Mouse (Mus musculus): ENCODE results near the gene Bend7. TPM values are rescaled to one million over a fixed set of nuclear protein-coding genes. Genes with fewer than 3 reads are reported as not detected.

Gene Bend7
- 5.1 and 5.4 TPM in 2 replicates for polyA plus RNA-seq (2012; rRNA removed)

- DNase-seq (ENCODE audit: extremely low spot score in 1 of 2, low spot score in 1 of 2), result no peak
These were observed at the start of gene Bend7 for GRCm38 (mm10) chr2:4717769-4718661. TSS of gene Bend7 (plus strand) at chr2:4717831.

- DNase-seq (ENCODE audit: extremely low spot score in 1 of 2, low spot score in 1 of 2), result no peak
These were observed 49.0 kb upstream of the Bend7 start for GRCm38 (mm10) chr2:4668626-4669025.

DNA sequence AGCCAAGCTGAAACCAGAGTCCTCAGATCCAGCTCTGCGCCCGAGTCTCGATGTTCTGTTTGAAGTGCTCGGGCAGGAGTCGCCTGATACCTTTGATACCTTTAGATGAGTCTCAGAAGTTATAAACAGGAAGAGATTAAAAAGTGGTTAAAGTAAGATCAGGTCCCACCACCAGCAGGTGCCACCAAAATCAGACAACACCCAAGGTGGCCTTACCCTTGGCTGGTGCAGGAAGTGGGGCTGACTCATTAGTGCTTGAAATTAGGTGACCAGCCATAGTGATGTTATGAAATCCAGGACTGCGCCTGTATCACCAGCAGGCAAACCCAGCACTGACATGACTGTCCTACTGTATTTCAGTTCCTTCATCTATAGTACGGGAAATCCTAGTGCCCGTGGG is 47.9 kb upstream of the Bend7 start:
- no peak for DNase-seq (ENCODE audit: extremely low spot score in 1 of 2, low spot score in 1 of 2)

GRCm38 (mm10) chr2:4671636-4672035 is 46.0 kb upstream of the Bend7 start:
- DNase-seq (ENCODE audit: extremely low spot score in 1 of 2, low spot score in 1 of 2), result no peak

DNA sequence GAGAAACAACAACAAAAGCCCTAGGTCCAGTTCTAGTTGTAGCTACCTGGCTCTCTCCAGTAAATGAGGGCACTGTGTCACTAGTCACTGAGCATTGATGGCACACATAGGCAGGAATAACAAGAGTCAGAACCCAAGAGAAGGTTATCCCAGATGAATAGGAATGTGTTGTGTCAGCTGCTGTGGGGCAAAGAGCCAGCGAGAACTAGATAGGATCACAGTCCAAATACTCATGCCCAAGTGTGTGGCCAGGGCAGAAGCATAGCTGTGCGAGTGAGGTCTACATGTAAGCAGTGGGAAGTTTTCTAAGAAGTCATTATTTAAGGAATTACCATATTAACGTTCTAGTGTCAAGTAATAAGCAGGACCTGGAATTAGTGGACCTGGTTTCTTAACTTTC is 37.7 kb upstream of the Bend7 start:
- DNase-seq (ENCODE audit: extremely low spot score in 1 of 2, low spot score in 1 of 2), result no peak

DNA sequence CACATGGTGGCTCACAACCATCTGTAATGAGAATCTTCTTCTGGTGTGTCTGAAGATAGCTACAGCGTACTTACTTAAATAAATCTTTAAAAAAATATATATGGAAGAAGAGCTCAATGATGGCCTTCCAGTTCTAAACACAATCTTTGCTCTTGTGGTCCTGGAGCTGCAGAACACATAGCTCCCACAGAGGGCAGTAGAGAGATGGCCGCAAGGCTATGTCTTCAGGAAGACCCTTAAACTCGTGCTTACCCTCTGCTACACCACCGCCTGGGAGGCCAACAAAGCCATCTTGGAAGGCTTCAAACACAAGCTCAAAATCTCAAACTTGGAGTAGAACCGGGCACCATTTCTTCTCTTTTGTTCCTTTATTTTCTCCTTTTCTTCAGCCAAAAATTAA is 6.4 kb upstream of the Bend7 start:
- DNase-seq (ENCODE audit: extremely low spot score in 1 of 2, low spot score in 1 of 2), result no peak

DNA sequence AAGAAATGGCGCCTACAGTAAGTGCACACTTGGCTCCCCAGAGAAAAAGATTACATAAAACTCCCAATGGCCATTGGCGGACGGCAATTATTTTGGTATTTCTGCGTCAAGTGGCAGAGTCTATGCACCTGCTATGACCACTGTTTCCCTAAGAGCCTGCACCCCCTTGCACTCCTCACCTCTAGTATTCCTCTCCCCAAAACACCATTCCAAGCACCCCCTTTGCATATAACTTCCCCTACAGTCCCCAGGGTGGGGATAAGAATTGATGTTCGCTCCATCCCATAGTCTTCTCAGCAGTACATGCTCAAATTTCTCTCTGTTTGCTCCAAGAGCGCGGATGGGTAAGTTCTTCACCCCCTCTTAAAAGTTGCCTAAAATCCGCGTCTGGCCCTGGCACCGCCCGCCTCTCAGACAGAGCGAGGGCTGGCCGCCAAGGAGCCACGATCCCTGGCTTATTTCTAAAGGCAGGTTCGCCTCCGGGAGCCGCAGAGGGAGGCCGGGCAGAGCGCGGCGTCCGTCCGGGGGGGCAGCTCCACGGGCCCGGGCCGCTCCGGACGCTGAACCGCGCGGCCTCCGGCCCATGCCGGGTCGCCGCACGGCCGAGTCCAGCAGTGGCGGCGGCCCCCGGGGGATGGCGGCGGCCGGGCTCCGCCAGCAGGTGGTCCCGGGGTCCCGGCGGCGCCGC is 406 bp upstream of the Bend7 start:
- no peak for DNase-seq (ENCODE audit: extremely low spot score in 1 of 2, low spot score in 1 of 2)

- DNase-seq (ENCODE audit: extremely low spot score in 1 of 2, low spot score in 1 of 2), result no peak
These were observed 5.5 kb downstream of the Bend7 start for GRCm38 (mm10) chr2:4723088-4723487.

GRCm38 (mm10) chr2:4730161-4730560 is 12.5 kb downstream of the Bend7 start:
- DNase-seq (ENCODE audit: extremely low spot score in 1 of 2, low spot score in 1 of 2), result no peak

GRCm38 (mm10) chr2:4733971-4734370 is 16.3 kb downstream of the Bend7 start:
- DNase-seq (ENCODE audit: extremely low spot score in 1 of 2, low spot score in 1 of 2), result no peak

GRCm38 (mm10) chr2:4736095-4736797 is 18.6 kb downstream of the Bend7 start:
- no peak for DNase-seq (ENCODE audit: extremely low spot score in 1 of 2, low spot score in 1 of 2)

DNA sequence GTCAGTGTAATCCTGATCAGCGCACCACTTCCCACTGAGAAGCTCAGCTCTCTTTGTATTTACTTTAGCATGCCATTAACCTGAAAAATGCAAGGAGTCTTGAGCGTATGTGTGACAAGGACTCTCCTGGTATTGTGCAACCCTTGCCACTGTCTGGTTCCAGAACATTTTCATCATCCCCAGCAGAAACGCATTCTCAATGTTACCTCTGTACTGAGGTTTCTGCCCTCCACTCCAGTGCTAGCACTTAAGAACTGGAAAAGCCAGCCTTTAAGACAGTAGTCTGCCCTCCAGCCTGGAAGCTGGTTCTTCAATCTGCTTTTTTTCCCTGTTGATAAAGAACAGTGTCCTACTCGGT is 19.1 kb downstream of the Bend7 start:
- DNase-seq (ENCODE audit: extremely low spot score in 1 of 2, low spot score in 1 of 2), result no peak

DNA sequence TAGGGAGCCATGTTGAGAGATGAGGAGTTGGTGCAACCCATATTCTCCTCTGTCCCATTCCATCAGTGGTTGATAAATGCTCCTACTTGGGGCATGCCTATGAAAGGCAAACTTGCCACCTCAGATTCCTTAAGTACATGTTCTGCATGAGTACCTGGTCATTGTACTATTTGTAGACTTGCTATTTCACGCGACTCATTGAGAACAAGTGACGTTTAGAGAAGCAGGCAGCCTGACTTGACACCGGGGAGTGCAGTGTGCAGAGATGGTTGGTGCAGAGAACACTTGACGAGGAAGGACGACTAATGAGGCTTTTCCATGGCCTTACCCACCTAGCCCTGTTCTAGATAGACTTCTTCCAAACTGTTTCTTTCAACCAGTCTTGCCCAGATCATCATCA is 34.3 kb downstream of the Bend7 start:
- no peak for DNase-seq (ENCODE audit: extremely low spot score in 1 of 2, low spot score in 1 of 2)

DNA sequence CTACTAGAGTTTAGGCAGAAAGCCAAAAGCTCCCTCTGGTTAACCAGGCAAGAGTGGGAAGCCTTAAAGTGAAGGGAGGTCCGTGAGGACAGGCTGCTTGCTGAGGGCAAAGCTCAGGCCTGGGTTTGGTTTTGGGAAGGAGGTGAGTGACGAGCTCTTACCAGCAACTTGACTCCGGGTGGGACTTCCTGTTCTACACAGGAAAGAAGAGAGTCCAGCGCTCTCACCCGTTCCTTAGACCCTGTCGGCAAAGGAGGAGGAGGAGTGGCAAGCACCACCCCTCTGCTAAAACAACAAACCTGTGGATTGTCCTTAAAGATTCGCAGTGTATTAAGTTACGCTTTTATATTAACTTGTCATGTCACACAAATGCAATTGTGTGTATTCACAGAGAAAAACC is 38.1 kb downstream of the Bend7 start:
- DNase-seq (ENCODE audit: extremely low spot score in 1 of 2, low spot score in 1 of 2), result no peak

DNA sequence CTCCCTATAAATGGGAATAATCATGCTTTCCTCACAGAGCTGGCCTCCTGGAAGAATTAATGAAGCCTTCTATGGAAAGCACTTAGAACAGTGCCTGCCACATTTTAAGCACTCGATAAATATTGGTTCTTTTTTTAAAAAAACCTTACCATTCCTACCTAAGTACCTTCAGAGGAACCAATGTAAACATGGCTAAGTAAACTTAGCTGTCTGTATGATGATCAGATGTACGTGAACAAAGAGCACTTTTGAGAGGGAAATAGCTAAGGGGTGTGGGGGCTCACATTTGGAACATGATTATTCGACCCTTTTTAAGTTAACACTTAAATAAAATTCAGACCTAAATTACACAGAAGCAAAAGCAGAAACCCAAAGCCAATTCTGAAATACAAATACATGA is 39.6 kb downstream of the Bend7 start:
- DNase-seq (ENCODE audit: extremely low spot score in 1 of 2, low spot score in 1 of 2), result no peak

DNA sequence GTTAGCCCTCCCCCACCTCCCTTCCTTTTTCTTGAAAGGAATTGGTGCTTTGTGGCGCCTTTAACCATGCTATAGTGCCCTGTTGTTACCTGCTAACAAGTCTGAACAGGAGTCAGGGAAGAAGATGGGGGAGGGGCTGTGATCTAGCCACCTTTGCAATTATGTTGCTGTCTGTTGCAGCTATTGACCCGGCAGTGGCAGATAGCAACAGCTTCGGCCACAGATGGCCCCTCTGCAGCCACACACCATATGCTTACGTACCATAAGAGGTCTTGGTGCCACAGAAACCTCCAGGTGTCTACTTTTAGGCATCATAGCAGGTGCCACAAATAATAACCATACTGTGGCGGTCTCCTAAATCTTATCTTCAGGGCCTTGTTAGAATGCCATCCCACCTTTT is 43.1 kb downstream of the Bend7 start:
- no peak for DNase-seq (ENCODE audit: extremely low spot score in 1 of 2, low spot score in 1 of 2)

- DNase-seq (ENCODE audit: extremely low spot score in 1 of 2, low spot score in 1 of 2), result no peak
These were observed 44.3 kb downstream of the Bend7 start for GRCm38 (mm10) chr2:4761906-4762305.

DNA sequence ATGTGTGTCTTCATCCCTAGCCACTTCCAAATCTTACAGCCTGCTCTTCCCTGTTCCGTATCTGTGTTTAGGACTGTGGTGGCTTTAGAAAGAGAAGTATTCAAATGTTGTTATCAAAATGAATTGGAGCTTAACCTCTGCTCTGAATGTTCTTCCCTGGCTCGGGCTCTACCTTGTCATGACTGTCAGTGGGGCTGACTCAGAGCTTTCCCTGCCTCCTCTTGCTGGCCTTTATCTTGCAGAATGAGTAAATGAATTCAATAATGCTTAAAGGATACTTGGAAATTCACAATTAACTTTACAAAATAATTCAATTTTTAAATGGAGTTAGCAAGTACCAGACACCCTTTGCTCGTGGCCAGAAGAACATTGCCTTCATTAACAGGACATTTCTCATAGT is 46.4 kb downstream of the Bend7 start:
- DNase-seq (ENCODE audit: extremely low spot score in 1 of 2, low spot score in 1 of 2), result no peak

DNA sequence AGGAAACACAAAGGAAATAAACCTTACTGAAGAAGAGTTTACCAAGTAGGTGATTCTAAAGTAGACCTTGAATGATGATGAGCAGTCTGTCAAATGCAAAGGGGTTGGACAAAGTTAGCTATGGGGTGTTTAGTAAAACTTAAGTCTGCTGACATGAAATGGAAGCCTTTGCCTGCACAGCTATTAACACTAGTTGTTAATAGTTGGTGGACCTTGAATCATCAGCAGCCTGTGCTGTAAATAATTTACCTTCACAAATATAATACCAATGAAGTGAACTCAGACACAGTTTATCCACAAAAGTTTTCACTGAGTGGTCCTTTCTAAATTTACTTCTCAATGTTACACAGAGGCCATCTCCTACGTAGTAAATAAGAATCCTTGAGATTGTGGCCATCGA is 52.7 kb downstream of the Bend7 start:
- DNase-seq (ENCODE audit: extremely low spot score in 1 of 2, low spot score in 1 of 2), result no peak

GRCm38 (mm10) chr2:4773911-4774310 is 56.3 kb downstream of the Bend7 start:
- no peak for DNase-seq (ENCODE audit: extremely low spot score in 1 of 2, low spot score in 1 of 2)

GRCm38 (mm10) chr2:4777291-4777690 is 59.7 kb downstream of the Bend7 start:
- no peak for DNase-seq (ENCODE audit: extremely low spot score in 1 of 2, low spot score in 1 of 2)

DNA sequence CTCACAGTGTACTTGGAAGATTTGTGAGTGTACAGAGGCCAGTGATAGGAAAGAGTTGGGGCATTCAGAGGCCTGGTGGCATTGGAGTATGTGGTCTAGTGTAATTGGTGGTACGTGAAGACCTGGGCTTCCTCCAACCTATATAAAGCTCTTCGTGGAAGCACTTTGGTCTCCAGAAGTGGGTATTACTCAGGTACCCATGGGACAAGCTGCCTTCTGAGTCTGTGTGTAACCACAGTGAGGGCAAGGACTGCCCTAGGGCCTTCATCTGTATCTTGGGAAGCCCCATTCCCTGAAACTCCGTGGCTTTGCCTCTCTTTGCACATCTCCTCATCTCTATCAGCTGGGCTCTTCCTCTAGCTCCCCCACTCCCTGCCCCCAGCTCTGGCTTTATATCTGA is 64.0 kb downstream of the Bend7 start:
- no peak for DNase-seq (ENCODE audit: extremely low spot score in 1 of 2, low spot score in 1 of 2)
